Mouse (Mus musculus): ENCODE measurements around the gene Grhpr.

DNA sequence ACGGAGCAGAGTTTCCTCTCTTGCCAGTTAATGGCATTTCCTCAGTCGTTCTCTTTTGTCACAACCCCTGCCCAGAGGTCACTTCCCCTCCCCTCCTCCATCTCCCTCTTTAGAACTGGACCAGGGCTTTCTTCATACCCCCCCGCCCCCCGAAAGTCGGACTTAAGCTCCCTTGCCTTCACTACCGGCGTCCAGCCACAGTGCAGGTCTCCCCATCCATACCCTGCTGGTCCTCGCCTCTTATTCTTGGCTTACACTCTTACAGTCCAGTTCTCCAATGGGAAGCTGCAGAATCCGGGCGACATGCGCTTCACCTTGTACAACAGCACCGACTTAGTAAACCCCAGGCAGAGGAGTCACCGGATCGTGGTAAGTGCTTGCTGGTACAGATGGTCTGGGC lies 37.8 kb downstream of the Grhpr start:
- no peak for TF ChIP-seq CTCF (IDR thresholded peaks at IDR 0.05)
- TF ChIP-seq EP300 (IDR thresholded peaks at IDR 0.05): no peak

Data from lung, postnatal 0 days (tissue).